Mouse (Mus musculus): ENCODE data around the gene Ptger1.

- TF ChIP-seq GATA1 (IDR thresholded peaks at IDR 0.05; ENCODE audit: low read length) (no peak), TAL1 (IDR thresholded peaks at IDR 0.05; ENCODE audit: low read length) (no peak)
Measured at GRCm38 (mm10) chr8:83656484-83657246, 9.8 kb upstream of the Ptger1 start.
